ENCODE assay signal across 8 mouse cellular contexts in genomic region chr1:133100980-133101798, GRCm38 (mm10). TPM values are rescaled to one million over a fixed set of nuclear protein-coding genes. Genes with fewer than 3 reads are reported as not detected.
DNase-seq lines count a peak whose midpoint lies in the region; ATAC-seq and TF ChIP-seq lines count a peak whose summit lies in the region.

No protein-coding gene starts in this region.

- no peaks in the 10 kb centered on the region for H3K36me3 ChIP-seq in G1E (replicated peaks)
- H3K36me3 ChIP-seq in forebrain, embryonic 11.5 days (ENCODE audit: control insufficient read depth, insufficient read depth, low read length) = peaks cover 16% of the 10 kb centered on the region; the same call in 1 of the 2 replicates
- peaks cover 4% of the 10 kb centered on the region; the same call in 1 of the 2 replicates for H3K36me3 ChIP-seq in lung, postnatal 0 days (ENCODE audit: insufficient read depth, low read length)

- TF ChIP-seq CTCF in G1E (IDR thresholded peaks at IDR 0.05; ENCODE audit: low read depth, low read length) = peak; percentile 77
- peak; percentile 88 for TF ChIP-seq CTCF in lung, postnatal 0 days (IDR thresholded peaks at IDR 0.05)

- H3K4me2 ChIP-seq in forebrain, embryonic 11.5 days (ENCODE audit: low read depth, low read length, severe bottlenecking) = no peak overlapping the region
- H3K4me2 ChIP-seq in lung, postnatal 0 days (replicated peaks; ENCODE audit: low read depth, low read length) = no peak overlapping the region

- no peak overlapping the region for H3K9ac ChIP-seq in forebrain, embryonic 11.5 days (ENCODE audit: low read length)
- no peak overlapping the region for H3K9ac ChIP-seq in lung, postnatal 0 days (replicated peaks; ENCODE audit: low read depth)

- 43% methylated on average over 17 of the region's 17 CpGs for WGBS in forebrain, embryonic 11.5 days
- WGBS in lung, postnatal 0 days = 31% methylated on average over 17 of the region's 17 CpGs

- H3K9me3 ChIP-seq in G1E (replicated peaks) = no peaks in the 10 kb centered on the region
- H3K9me3 ChIP-seq in forebrain, embryonic 11.5 days (ENCODE audit: control insufficient read depth, low read length) = no peaks in the 10 kb centered on the region
- H3K9me3 ChIP-seq in lung, postnatal 0 days (ENCODE audit: low read length) = no peaks in the 10 kb centered on the region

- no peak for TF ChIP-seq EP300 in lung, postnatal 0 days (IDR thresholded peaks at IDR 0.05)

- peaks cover 10% of the 10 kb centered on the region for H3K4me1 ChIP-seq in G1E (ENCODE audit: insufficient read depth, low read depth, low read length)
- no peaks in the 10 kb centered on the region for H3K4me1 ChIP-seq in forebrain, embryonic 11.5 days (replicated peaks; ENCODE audit: control insufficient read depth, insufficient read depth, low read length)
- no peaks in the 10 kb centered on the region for H3K4me1 ChIP-seq in lung, postnatal 0 days (ENCODE audit: insufficient read depth, low read depth, low read length)

- DNase-seq in G1E (ENCODE audit: low spot score) = peak; percentile 74
- peak; percentile 56 for DNase-seq in c-Kit-negative CD71-positive TER-119-positive erythroid progenitor cells, embryonic 14.5 days (ENCODE audit: low read depth, low spot score)
- peak; percentile 89 for DNase-seq in forebrain, embryonic 11.5 days (ENCODE audit: low spot score)
- DNase-seq in heart, postnatal 36 days = peak; percentile 76 to 82
- DNase-seq in layer of hippocampus, adult 9-10 months (ENCODE audit: low spot score) = peak; percentile 64
- DNase-seq in lung, postnatal 0 days (ENCODE audit: low spot score) = peak; percentile 80
- peak; percentile 66 for DNase-seq in right cerebral cortex, postnatal 25 days
- peak; percentile 58 to 77 for DNase-seq in urinary bladder, postnatal 4 days (ENCODE audit: low spot score in 2 of 2)

- ATAC-seq in G1E (ENCODE audit: extremely low read depth, insufficient number of reproducible peaks, low FRiP score, poor library complexity, severe bottlenecking) = peak; percentile 19; the same call in 1 of the 2 replicates
- ATAC-seq in forebrain, embryonic 11.5 days (replicated peaks; ENCODE audit: low FRiP score) = 0 out of 2 replicates have a peak, but pooled peaks have one; percentile 30
- peak; percentile 67 for ATAC-seq in lung, postnatal 0 days

- intact Hi-C loops in heart, postnatal 36 days (cut with DNase I) = loop anchor here (1.0 to 2.0 kb wide), 2 partner anchors 14 to 62 kb away; no protein-coding TSS in a partner anchor

- H3K4me3 ChIP-seq in G1E (ENCODE audit: low read depth, low read length) = no peak overlapping the region
- no peak overlapping the region for H3K4me3 ChIP-seq in forebrain, embryonic 11.5 days (ENCODE audit: low read depth, low read length)
- no peak overlapping the region for H3K4me3 ChIP-seq in lung, postnatal 0 days (ENCODE audit: low read depth, low read length)

- peaks cover 57% of the 10 kb centered on the region for H3K27me3 ChIP-seq in G1E (ENCODE audit: insufficient read depth, low read length)
- no peaks in the 10 kb centered on the region for H3K27me3 ChIP-seq in forebrain, embryonic 11.5 days (ENCODE audit: control insufficient read depth, insufficient read depth, low read length)
- no peaks in the 10 kb centered on the region for H3K27me3 ChIP-seq in lung, postnatal 0 days (replicated peaks; ENCODE audit: insufficient read depth, low read length)

- no peak overlapping the region for H3K27ac ChIP-seq in forebrain, embryonic 11.5 days (ENCODE audit: low read depth, low read length)
- H3K27ac ChIP-seq in lung, postnatal 0 days (ENCODE audit: low read length) = peak overlapping the region; percentile 4; the same call in 1 of the 2 replicates

RNA-seq across cellular contexts. Expression of gene Ppp1r15b, which starts 29.8 kb away (rescaled TPM):
- total RNA-seq in G1E (2014; fragmentation: Nextera tagmentation) (100 and 105 TPM in 2 replicates), G1E (2017) (105 and 131 TPM in 2 replicates)
- 35.3 and 38.6 TPM in 2 replicates for polyA plus RNA-seq in G1E (2012)
- polyA plus RNA-seq in forebrain, embryonic 11.5 days (2014; fragmentation: Nextera tagmentation; extraction: Ambion mirVana) = 62.8 and 69.7 TPM in 2 replicates
- 10 to 100 TPM; 24.1 to 26.0 TPM for total RNA-seq in heart, postnatal 36 days (2021)
- 19.5 and 20.0 TPM in 2 replicates for polyA plus RNA-seq in lung, postnatal 0 days (2015; fragmentation: Nextera tagmentation; extraction: Ambion mirVana)

RNA-seq across cellular contexts. Expression of gene Pik3c2b, which starts 55.7 kb away (rescaled TPM):
- total RNA-seq in G1E (2014; fragmentation: Nextera tagmentation) (not detected in 2 replicates), G1E (2017) (0.12 and 0.27 TPM in 2 replicates)
- polyA plus RNA-seq in G1E (2012) = not detected in 2 replicates
- polyA plus RNA-seq in forebrain, embryonic 11.5 days (2014; fragmentation: Nextera tagmentation; extraction: Ambion mirVana) = 25.3 and 25.7 TPM in 2 replicates
- 10 to 100 TPM; 17.9 to 20.4 TPM for total RNA-seq in heart, postnatal 36 days (2021)
- 4.3 and 4.6 TPM in 2 replicates for polyA plus RNA-seq in lung, postnatal 0 days (2015; fragmentation: Nextera tagmentation; extraction: Ambion mirVana)
